Mouse (Mus musculus): ENCODE measurements at regions not wholly inside any gene's neighbourhood (a gene's known extent, or its start where the extent isn't known, plus 50 kb on each side); places are given as distances from the start of the nearest gene placed in this dataset.

- no peak for DNase-seq (ENCODE audit: low read depth)
Measured at GRCm38 (mm10) chr5:43048196-43049050, 184.5 kb upstream of the Cpeb2 start.

GRCm38 (mm10) chr5:43049381-43050301 is 183.3 kb upstream of the Cpeb2 start:
- no peak for DNase-seq (ENCODE audit: low read depth)

- no peak for DNase-seq (ENCODE audit: low read depth)
Measured at GRCm38 (mm10) chr5:43050961-43051517, 181.9 kb upstream of the Cpeb2 start.

GRCm38 (mm10) chr5:43052668-43053067 is 180.3 kb upstream of the Cpeb2 start:
- DNase-seq (ENCODE audit: low read depth): no peak

GRCm38 (mm10) chr5:43054586-43054985 is 178.4 kb upstream of the Cpeb2 start:
- DNase-seq (ENCODE audit: low read depth): no peak

GRCm38 (mm10) chr5:43055111-43055710 is 177.8 kb upstream of the Cpeb2 start:
- DNase-seq (ENCODE audit: low read depth): no peak

GRCm38 (mm10) chr5:43056486-43056885 is 176.5 kb upstream of the Cpeb2 start:
- no peak for DNase-seq (ENCODE audit: low read depth)

GRCm38 (mm10) chr5:43061243-43061642 is 171.7 kb upstream of the Cpeb2 start:
- DNase-seq (ENCODE audit: low read depth): no peak

GRCm38 (mm10) chr5:43061797-43062391 is 171.1 kb upstream of the Cpeb2 start:
- no peak for DNase-seq (ENCODE audit: low read depth)

GRCm38 (mm10) chr5:43062499-43062898 is 170.5 kb upstream of the Cpeb2 start:
- no peak for DNase-seq (ENCODE audit: low read depth)

- DNase-seq (ENCODE audit: low read depth): no peak
Measured at GRCm38 (mm10) chr5:43063386-43063785, 169.6 kb upstream of the Cpeb2 start.

- DNase-seq (ENCODE audit: low read depth): no peak
Measured at GRCm38 (mm10) chr5:43071541-43071940, 161.4 kb upstream of the Cpeb2 start.

GRCm38 (mm10) chr5:43072340-43072739 is 160.6 kb upstream of the Cpeb2 start:
- no peak for DNase-seq (ENCODE audit: low read depth)

- no peak for DNase-seq (ENCODE audit: low read depth)
Measured at GRCm38 (mm10) chr5:43074536-43074935, 158.4 kb upstream of the Cpeb2 start.

GRCm38 (mm10) chr5:43080252-43080651 is 152.7 kb upstream of the Cpeb2 start:
- no peak for DNase-seq (ENCODE audit: low read depth)

GRCm38 (mm10) chr5:43081561-43082534 is 151.1 kb upstream of the Cpeb2 start:
- no peak for DNase-seq (ENCODE audit: low read depth)

- DNase-seq (ENCODE audit: low read depth): no peak
Measured at GRCm38 (mm10) chr5:43087077-43087476, 145.9 kb upstream of the Cpeb2 start.

- DNase-seq (ENCODE audit: low read depth): no peak
Measured at GRCm38 (mm10) chr5:43087907-43088387, 145.0 kb upstream of the Cpeb2 start.

GRCm38 (mm10) chr5:43088650-43089397 is 144.1 kb upstream of the Cpeb2 start:
- DNase-seq (ENCODE audit: low read depth): no peak

GRCm38 (mm10) chr5:43089475-43089874 is 143.5 kb upstream of the Cpeb2 start:
- no peak for DNase-seq (ENCODE audit: low read depth)

All from induced T-regulatory cell, adult 2 months (primary cell).